Mouse (Mus musculus) liver, postnatal 0 days (tissue): ENCODE measurements around the gene Ehbp1l1.

ENCODE experiments used
- CTCF ChIP-seq: sonication (generic); IDR thresholded peaks from 2 replicates; pipeline ENCODE4 v1.5.1; 2016; ENCODE audit warnings: antibody characterized with exemption, low read depth
- EP300 ChIP-seq: IDR thresholded peaks from 2 replicates; pipeline ENCODE4 v1.6.1; 2016; ENCODE audit warnings: antibody characterized with exemption, low read depth, mild to moderate bottlenecking

GRCm38 (mm10) chr19:5740320-5741317 is 14.5 kb upstream of the Ehbp1l1 start, which contains the start of gene Ltbp3:
- TF ChIP-seq CTCF (no peak), EP300 (no peak)
